Mouse (Mus musculus) naive thymus-derived CD4-positive, alpha-beta T cell, adult 2 months (primary cell): ENCODE data around the gene Tgm5.
A peak's percentile ranks its signal among the peaks of the same experiment; 100 is the strongest.
"Not testable (repeated sequence)": the region's sequence is repeated elsewhere in the genome, so short reads cannot be mapped to it uniquely, and the experiment has no call there.

Source experiments
- DNase-seq: peaks from one replicate; pipeline ENCODE4 v3.0.0-alpha.2; 2011; ENCODE audit warnings: low read depth

Gene Tgm5

GRCm38 (mm10) chr2:121085480-121086185 is at the start of gene Tgm5:
Gene Tgm5, minus strand, starts transcription at chr2:121085841.
- DNase-seq, result no peak

- no peak for DNase-seq
Observed at GRCm38 (mm10) chr2:121132822-121133221, 47.2 kb upstream of the Tgm5 start.

GRCm38 (mm10) chr2:121128865-121129620 is 43.4 kb upstream of the Tgm5 start:
- no peak for DNase-seq

- DNase-seq, result no peak
Observed at GRCm38 (mm10) chr2:121127536-121127935, 41.9 kb upstream of the Tgm5 start.

GRCm38 (mm10) chr2:121126302-121126701 is 40.7 kb upstream of the Tgm5 start:
- DNase-seq, result not testable (repeated sequence)

GRCm38 (mm10) chr2:121119260-121119659 is 33.6 kb upstream of the Tgm5 start:
- DNase-seq, result no peak

GRCm38 (mm10) chr2:121115418-121115817 is 29.8 kb upstream of the Tgm5 start:
- DNase-seq, result no peak

GRCm38 (mm10) chr2:121109695-121110094 is 24.1 kb upstream of the Tgm5 start, which contains the start of gene Tgm7:
Gene Tgm7, minus strand, starts transcription at chr2:121109795.
- DNase-seq, result no peak

GRCm38 (mm10) chr2:121105940-121106339 is 20.3 kb upstream of the Tgm5 start:
- no peak for DNase-seq

GRCm38 (mm10) chr2:121102051-121102450 is 16.4 kb upstream of the Tgm5 start:
- DNase-seq, result peak; percentile 75

- DNase-seq, result no peak
Observed at GRCm38 (mm10) chr2:121089751-121090150, 4.1 kb upstream of the Tgm5 start.

GRCm38 (mm10) chr2:121088507-121088906 is 2.9 kb upstream of the Tgm5 start:
- DNase-seq, result no peak

GRCm38 (mm10) chr2:121082626-121083025 is 3.0 kb downstream of the Tgm5 start:
- DNase-seq, result no peak

- DNase-seq, result no peak
Observed at GRCm38 (mm10) chr2:121074747-121075146, 10.9 kb downstream of the Tgm5 start.

- no peak for DNase-seq
Observed at GRCm38 (mm10) chr2:121071871-121072270, 13.8 kb downstream of the Tgm5 start.

GRCm38 (mm10) chr2:121069506-121069905 is 16.1 kb downstream of the Tgm5 start:
- no peak for DNase-seq

- DNase-seq, result no peak
Observed at GRCm38 (mm10) chr2:121067116-121067515, 18.5 kb downstream of the Tgm5 start.

GRCm38 (mm10) chr2:121061315-121061714 is 24.3 kb downstream of the Tgm5 start:
- no peak for DNase-seq

- no peak for DNase-seq
Observed at GRCm38 (mm10) chr2:121057997-121058396, 27.6 kb downstream of the Tgm5 start.

- no peak for DNase-seq
Observed at GRCm38 (mm10) chr2:121055915-121056314, 29.7 kb downstream of the Tgm5 start.

- DNase-seq, result no peak
Observed at GRCm38 (mm10) chr2:121054060-121054459, 31.6 kb downstream of the Tgm5 start.

GRCm38 (mm10) chr2:121052176-121052575 is 33.5 kb downstream of the Tgm5 start:
- DNase-seq, result no peak

- no peak for DNase-seq
Observed at GRCm38 (mm10) chr2:121045653-121046052, 40.0 kb downstream of the Tgm5 start.
